Mouse (Mus musculus): ENCODE data around the gene Aip. TPM values are rescaled to one million over a fixed set of nuclear protein-coding genes. Genes with fewer than 3 reads are reported as not detected.

Gene Aip
- total RNA-seq, 2 experiments from 2014 or later = 118 to 125 TPM

DNA sequence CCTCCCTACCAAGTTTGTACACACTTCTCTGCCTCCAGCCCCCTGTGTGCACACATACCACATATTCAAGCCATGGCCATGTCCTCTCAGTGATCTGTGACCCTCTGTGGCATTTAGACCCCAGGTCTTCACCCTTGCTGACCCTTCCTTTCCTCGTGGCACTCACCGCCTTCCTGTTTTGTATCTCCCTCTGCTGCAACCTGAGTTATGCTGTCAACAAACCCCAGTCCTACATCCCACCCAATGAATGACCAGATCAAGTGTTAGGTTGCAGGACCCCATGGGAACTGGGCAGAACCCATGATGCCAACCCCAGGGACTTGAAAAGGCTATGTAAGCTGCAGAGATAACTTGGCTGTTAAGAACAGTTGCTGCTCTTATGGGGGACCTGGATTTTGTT, 23.6 kb downstream of the Aip start:
- no peak overlapping the region for H3K27ac ChIP-seq
- TF ChIP-seq CTCF (IDR thresholded peaks at IDR 0.05) = no peak
- H3K4me3 ChIP-seq = no peak overlapping the region
- DNase-seq (ENCODE audit: extremely low spot score in 1 of 2, low spot score in 2 of 2) = no peak
- intact Hi-C loops (cut with DNase I) = loop anchor here (5.0 kb wide), 1 partner anchor 205 kb away; the partner anchor contains the start of gene Grk2

DNA sequence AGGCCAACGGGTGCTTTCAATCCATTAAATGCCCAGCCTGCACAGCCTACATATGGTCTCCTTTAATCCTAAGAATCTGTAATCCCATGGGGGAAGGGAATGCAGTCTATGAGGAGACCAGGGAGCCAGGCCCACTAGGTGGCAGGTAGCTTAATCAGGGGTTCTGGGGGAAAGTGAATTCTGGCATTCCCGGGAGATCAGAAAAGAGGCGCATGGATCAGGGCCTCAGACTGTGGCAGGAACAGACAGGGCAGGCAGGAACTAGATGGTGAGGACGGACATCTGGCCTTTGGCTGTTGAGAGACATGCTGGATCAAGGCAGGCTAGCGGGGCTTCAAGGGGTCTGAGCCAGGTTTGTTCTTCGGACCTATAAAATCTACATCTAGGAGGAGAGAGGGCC, 24.2 kb downstream of the Aip start:
- TF ChIP-seq CTCF (IDR thresholded peaks at IDR 0.05) = no peak; the same call in 1 of the 2 replicates
- intact Hi-C loops (cut with DNase I) = loop anchor here (5.0 kb wide), 1 partner anchor 206 kb away; the partner anchor contains the start of gene Grk2
- peak overlapping the region; percentile 72 for H3K4me3 ChIP-seq
- H3K27ac ChIP-seq = peak overlapping the region; percentile 86
- no peak for DNase-seq (ENCODE audit: extremely low spot score in 1 of 2, low spot score in 2 of 2)

DNA sequence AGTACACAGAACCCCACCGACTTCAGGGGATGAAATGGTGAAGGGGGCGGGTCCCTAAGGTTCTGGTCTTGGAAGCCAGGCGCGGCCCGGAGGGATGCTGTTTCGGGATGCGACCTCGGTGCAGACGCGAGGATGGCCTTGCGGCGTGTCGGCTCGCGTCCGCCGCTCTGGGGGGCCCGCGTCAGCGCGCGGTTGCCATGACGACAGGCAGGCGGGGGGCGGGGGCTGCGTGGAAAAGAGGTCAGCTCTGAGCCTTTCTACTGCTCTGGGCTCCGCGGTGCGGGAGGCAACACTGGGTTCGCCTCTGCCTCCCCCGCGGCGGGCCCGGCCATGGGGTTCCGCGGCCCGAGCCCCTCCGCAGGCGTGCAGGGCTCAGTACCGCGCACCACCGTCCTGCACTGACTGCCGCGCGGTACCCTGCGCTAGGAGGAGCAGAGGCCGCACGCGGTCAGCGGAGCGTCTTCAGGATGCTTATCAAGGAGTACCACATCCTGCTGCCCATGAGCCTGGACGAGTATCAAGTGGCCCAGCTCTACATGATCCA, 24.9 kb downstream of the Aip start:
- TF ChIP-seq CTCF (IDR thresholded peaks at IDR 0.05) = no peak
- Histone ChIP-seq H3K27ac (peak overlapping the region; percentile 86), H3K4me3 (peak overlapping the region; percentile 72)
- intact Hi-C loops (cut with DNase I) = loop anchor here (5.0 kb wide), 1 partner anchor 207 kb away; the partner anchor contains the start of gene Grk2
- peak; percentile 73 to 80 for DNase-seq (ENCODE audit: extremely low spot score in 1 of 2, low spot score in 2 of 2)

DNA sequence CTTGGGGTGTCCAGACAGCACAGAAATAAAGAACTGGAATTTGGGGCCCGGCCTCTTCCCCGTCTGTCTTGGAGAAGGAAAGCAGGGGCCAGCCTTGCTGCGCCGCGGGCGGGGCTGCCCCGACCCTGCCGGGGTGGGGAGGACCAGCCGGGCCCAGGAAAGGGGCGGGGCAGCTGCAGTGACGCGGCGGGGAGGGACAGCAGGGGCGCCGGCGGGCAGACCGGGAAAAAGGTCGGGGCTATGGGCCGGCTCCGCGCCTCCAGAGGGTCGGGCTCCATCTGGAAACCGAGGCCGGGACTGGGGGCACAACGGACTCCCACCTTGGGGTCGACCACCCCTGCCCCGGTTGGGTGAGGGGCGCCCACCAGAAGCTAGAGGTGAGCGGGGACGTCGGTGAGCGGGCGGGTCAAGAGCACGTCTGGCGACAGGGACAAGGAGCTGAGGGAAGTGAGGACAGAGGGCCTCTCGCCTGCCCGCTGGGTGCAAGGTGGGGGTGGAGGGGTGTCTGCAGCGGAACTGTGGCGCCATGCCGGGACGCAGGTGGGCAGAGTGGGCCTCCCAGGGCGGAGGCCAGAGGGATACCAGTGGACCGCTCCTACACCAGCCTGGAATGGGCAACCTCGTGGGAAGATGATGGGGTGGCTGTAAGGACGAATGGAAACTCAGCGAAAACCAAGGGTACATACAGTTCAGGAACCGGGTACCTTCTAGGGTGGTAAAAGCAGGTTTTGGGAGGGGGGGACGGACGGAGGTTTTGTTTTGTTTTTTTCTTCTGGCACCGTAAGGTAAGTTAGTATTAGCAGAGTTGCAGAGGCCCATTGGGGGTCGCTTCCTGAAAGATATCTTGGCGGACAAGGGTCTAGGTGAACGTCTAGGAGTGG, 25.6 kb downstream of the Aip start, which contains the start of gene Pitpnm1:
Pitpnm1 (plus strand) TSS at position 162 of the 881 bp plus-strand sequence.
- intact Hi-C loops (cut with DNase I) = loop anchor here (5.0 kb wide), 2 partner anchors 102 to 207 kb away; partner anchors contain the start of genes Grk2 and Rad9a
- Histone ChIP-seq H3K27ac (peak within 1 kb of the TSS; percentile 86), H3K4me3 (peak within 1 kb of the TSS; percentile 72)
- no peak for TF ChIP-seq CTCF (IDR thresholded peaks at IDR 0.05)
- peak; percentile 63 to 65 for DNase-seq (ENCODE audit: extremely low spot score in 1 of 2, low spot score in 2 of 2)

DNA sequence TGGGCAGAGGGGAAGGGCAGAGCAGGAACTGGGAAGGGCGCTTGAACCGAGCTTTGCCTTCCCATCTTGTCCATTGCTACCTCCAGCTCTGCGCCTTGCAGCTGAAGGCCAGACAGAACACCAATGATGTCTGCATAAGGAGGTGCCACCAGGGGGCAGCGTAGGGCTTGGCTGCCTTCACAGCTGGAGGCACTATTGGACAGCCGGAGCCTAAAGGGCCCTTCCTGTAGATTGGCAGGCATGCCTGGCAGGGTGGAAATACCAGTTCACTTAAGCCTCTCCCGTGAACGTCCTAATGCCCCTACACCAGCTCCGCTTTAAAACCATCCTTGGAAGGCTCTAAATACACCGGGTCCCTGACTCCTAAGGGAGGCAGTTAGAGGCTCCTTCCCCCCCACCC, 26.6 kb downstream of the Aip start:
- peak; percentile 93 for TF ChIP-seq CTCF (IDR thresholded peaks at IDR 0.05)
- intact Hi-C loops (cut with DNase I) = loop anchor here (5.0 kb wide), 1 partner anchor 103 kb away; the partner anchor contains the start of gene Rad9a
- Histone ChIP-seq H3K27ac (peak overlapping the region; percentile 86), H3K4me3 (no peak overlapping the region; the same call in 1 of the 2 replicates)
- peak; percentile 87 for DNase-seq (ENCODE audit: extremely low spot score in 1 of 2, low spot score in 2 of 2)

DNA sequence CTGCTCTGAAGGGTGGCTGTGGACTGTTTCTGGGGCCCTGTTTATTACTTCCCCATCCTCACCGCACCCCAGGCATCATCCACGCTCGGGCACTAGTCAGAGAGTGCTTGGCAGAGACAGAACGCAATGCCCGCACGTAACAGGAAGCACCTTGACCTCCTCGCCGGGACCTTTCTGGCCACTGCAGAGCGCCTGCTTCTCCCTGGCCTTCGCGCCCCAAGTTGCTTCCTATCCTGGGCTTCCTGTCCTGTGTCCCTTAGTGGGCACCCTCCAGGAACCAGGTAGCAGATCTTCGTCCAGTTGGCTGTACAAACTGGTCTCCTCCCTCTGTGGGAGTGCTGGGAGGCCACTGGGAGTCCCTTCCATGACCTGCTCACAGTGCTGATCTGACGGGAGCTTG, 27.2 kb downstream of the Aip start:
- Histone ChIP-seq H3K27ac (no peak overlapping the region), H3K4me3 (no peak overlapping the region)
- DNase-seq (ENCODE audit: extremely low spot score in 1 of 2, low spot score in 2 of 2) = no peak
- intact Hi-C loops (cut with DNase I) = loop anchor here (5.0 kb wide), 1 partner anchor 104 kb away; the partner anchor contains the start of gene Rad9a
- TF ChIP-seq CTCF (IDR thresholded peaks at IDR 0.05) = no peak

DNA sequence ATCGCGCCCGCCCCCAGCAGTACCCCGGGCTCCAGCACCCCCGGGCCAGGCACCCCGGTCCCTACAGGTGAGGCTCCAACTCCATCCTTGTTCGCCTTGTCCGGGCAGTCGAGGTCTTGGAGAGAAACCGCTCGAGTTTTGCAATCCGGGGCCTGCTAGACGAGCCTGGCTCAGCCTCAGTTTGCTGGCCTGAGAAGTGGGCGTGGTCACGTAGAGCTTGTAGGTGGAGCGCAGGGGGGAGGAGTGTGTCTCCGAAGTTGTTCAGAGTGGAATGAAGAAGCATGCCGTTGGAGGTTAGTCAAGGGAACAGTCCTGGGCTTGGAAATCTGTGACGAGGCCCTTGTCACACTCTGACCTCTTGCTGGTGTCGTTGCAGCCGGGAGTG, 28.2 kb downstream of the Aip start:
- intact Hi-C loops (cut with DNase I) = loop anchor here (2.0 to 5.0 kb wide), 2 partner anchors 105 to 133 kb away; partner anchors contain the start of genes Pold4 and Rad9a
- no peak for DNase-seq (ENCODE audit: extremely low spot score in 1 of 2, low spot score in 2 of 2)
- Histone ChIP-seq H3K27ac (peak overlapping the region; percentile 94), H3K4me3 (peak overlapping the region; percentile 70)
- no peak; the same call in 1 of the 2 replicates for TF ChIP-seq CTCF (IDR thresholded peaks at IDR 0.05)

DNA sequence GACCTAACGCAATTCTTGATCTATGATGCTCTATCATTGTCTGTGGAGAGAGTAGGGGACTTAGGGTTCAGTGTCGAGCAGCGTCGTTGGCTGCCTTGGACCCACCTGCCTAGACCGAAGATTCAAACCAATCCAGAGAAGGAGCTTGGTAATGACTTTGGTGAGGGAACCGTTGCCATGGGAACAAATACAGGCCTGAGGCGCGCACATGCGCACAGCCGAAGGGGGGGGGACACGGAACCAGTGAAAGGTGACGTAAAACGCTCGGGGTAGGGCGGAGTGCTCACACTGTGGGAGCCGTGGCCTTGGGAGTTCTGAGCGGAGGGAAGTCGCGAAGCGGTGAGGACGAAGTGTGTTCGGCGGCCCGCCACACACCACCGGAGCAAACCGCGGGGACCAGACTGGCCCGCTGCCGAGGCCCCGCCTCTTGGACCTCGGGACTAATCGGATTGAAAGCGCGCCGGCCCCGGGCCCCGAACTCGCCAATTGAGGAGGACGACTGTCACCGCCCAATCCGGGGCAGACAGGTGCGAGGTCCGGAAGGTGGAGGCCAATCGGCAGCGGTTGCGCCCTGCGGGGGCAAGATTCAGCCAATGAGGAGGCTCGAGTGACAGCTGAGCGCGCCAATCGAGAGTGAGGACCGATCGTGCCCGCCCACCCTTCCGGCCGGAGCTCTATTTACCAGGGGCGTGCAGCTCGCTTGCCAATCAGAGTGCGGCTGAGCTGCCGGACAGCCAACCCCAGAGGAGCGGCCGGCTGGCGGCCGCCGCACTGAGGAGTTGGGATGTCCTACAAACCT, 28.8 kb downstream of the Aip start, which contains the start of gene Cdk2ap2:
Cdk2ap2 (plus strand) TSS at position 541 of the 799 bp plus-strand sequence.
- peak; percentile 100 for DNase-seq (ENCODE audit: extremely low spot score in 1 of 2, low spot score in 2 of 2)
- intact Hi-C loops (cut with DNase I) = loop anchor here (2.0 to 5.0 kb wide), 2 partner anchors 105 to 134 kb away; partner anchors contain the start of genes Pold4 and Rad9a
- no peak; the same call in 1 of the 2 replicates for TF ChIP-seq CTCF (IDR thresholded peaks at IDR 0.05)
- H3K27ac ChIP-seq = peak within 1 kb of the TSS; percentile 94
- H3K4me3 ChIP-seq = peak within 1 kb of the TSS; percentile 70

DNA sequence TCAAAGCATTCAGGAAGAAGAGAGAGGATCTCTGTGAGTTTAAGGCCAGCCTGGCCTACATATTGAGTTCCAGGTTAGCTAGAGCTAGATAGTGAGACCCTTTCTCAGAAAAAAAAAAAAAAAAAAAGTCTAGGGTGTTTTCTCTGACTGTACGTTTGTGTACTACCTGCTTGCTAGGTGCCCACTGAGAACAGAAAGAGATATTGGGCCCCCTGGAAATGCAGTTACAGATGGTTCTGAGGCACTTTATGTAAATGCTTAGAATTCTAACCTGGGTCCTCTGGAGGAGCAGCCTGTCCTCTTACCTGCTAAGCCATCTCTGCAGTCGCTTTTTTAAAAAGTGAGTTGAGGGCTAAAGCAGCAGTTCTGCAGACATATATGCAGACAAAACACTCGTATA, 29.9 kb downstream of the Aip start:
- DNase-seq (ENCODE audit: extremely low spot score in 1 of 2, low spot score in 2 of 2) = no peak
- intact Hi-C loops (cut with DNase I) = loop anchor here (2.0 to 5.0 kb wide), 2 partner anchors 106 to 135 kb away; partner anchors contain the start of genes Pold4 and Rad9a
- Histone ChIP-seq H3K27ac (0 out of 2 replicates have a peak overlapping the region, but pooled peaks have one; percentile 3), H3K4me3 (no peak overlapping the region)
- TF ChIP-seq CTCF (IDR thresholded peaks at IDR 0.05) = no peak

DNA sequence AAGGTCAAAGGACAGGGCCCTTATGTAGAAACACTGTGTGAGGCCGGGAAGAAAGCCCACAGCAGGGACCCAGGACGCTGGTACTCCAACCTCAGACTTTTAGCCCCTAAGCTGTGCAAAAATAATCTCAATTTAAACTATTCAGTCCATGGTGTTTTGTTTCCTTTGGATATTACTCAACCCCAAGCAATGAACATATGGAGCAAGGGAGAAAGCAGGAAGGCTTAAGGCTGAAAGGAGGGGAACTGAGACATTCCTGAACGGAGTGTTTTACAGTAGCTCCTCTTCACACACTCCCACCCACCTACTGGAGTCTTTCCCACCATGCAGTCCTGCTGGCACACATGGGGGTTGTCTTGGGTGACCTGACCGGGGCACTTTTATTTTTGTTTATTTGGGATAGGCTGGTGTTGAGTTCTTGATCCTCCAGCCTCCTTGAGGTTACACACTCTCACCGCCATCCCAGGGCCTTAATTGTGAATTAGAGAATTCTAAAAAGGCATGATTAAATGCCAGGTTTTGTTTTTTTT, 30.8 kb downstream of the Aip start:
- Histone ChIP-seq H3K27ac (no peak overlapping the region), H3K4me3 (no peak overlapping the region)
- DNase-seq (ENCODE audit: extremely low spot score in 1 of 2, low spot score in 2 of 2) = no peak
- no peak for TF ChIP-seq CTCF (IDR thresholded peaks at IDR 0.05)
- intact Hi-C loops (cut with DNase I) = loop anchor here (5.0 kb wide), 1 partner anchor 107 kb away; the partner anchor contains the start of gene Rad9a

DNA sequence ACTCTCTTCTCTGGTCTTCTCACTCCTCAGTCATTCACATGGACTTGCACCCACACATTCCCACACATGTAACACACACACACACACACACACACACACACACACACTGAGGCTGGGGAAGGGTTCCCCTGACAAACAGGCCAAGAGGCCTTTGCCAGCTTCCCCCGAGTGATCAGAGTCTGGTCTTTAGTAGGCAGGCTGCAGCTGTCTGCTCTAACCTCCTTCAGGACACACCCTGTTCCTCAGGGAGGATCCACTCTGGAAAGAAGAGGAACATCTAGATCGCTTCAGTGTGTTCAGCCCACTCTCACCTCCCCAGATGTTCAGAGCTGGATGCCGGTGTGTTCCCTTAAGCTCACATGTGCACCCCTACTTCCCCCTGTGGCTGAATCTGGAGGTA, 31.3 kb downstream of the Aip start:
- Histone ChIP-seq H3K27ac (no peak overlapping the region), H3K4me3 (no peak overlapping the region)
- no peak for TF ChIP-seq CTCF (IDR thresholded peaks at IDR 0.05)
- no peak for DNase-seq (ENCODE audit: extremely low spot score in 1 of 2, low spot score in 2 of 2)
- intact Hi-C loops (cut with DNase I) = no loop called here

Data from left cerebral cortex, adult 2 months (tissue).